Mouse (Mus musculus) hindbrain, postnatal 0 days (tissue): ENCODE results near the gene Slc26a8. TPM values are rescaled to one million over a fixed set of nuclear protein-coding genes. Genes with fewer than 3 reads are reported as not detected.
A peak's percentile ranks its signal among the peaks of the same experiment; 100 is the strongest.

Source experiments
- ATAC-seq: fragments of 200-750 bp; cut with Nextera tagmentation; 2 replicates; pipeline ENCODE4 v1.8.0; 2017; ENCODE audit warnings: mild to moderate bottlenecking, moderate TSS enrichment, moderate library complexity
- DNase-seq: peaks from one replicate; pipeline ENCODE4 v3.0.0-alpha.2; 2015; ENCODE audit warnings: low spot score
- H3K27ac ChIP-seq: fragments of 300-500 bp; sonication (generic); 2 replicates; pipeline ENCODE4 v1.5.1; 2014; ENCODE audit warnings: mild to moderate bottlenecking
- H3K27me3 ChIP-seq: fragments of 300-500 bp; sonication (generic); 2 replicates; pipeline ENCODE4 v1.6.1; 2014; ENCODE audit warnings: low read length, mixed read lengths; ENCODE audit not compliant: insufficient read depth
- H3K36me3 ChIP-seq: fragments of 300-500 bp; sonication (generic); 2 replicates; pipeline ENCODE4 v1.6.1; 2014; ENCODE audit warnings: low read length, mixed read lengths; ENCODE audit not compliant: insufficient read depth
- H3K4me1 ChIP-seq: fragments of 300-500 bp; sonication (generic); 2 replicates; pipeline ENCODE4 v1.6.1; 2014; ENCODE audit warnings: antibody characterized with exemption, low read length, mixed read lengths; ENCODE audit not compliant: insufficient read depth
- H3K4me2 ChIP-seq: fragments of 300-500 bp; sonication (generic); 2 replicates; pipeline ENCODE4 v1.6.1; 2014; ENCODE audit warnings: low read depth, mild to moderate bottlenecking, low read length, moderate library complexity, mixed read lengths
- H3K4me3 ChIP-seq: fragments of 300-500 bp; sonication (generic); 2 replicates; pipeline ENCODE4 v1.5.1; 2014; ENCODE audit warnings: low read length
- H3K9ac ChIP-seq: fragments of 300-500 bp; sonication (generic); replicated peaks from 2 replicates; pipeline ENCODE4 v1.6.1; 2014; ENCODE audit warnings: mild to moderate bottlenecking, low read length, moderate library complexity, mixed read lengths
- H3K9me3 ChIP-seq: fragments of 300-500 bp; sonication (generic); 2 replicates; pipeline ENCODE4 v1.6.1; 2016; ENCODE audit warnings: low read length, mixed read lengths
- CTCF ChIP-seq: IDR thresholded peaks from 2 replicates; pipeline ENCODE4 v1.5.1; 2016; ENCODE audit warnings: antibody characterized with exemption, control low read depth, low read depth
- WGBS: fragments of 180-500 bp; shearing (Covaris S2); extraction: QIAGEN DNeasy Blood & Tissue Kit; methylation state at CpG from one replicate; pipeline ENCODE4 v1.1.7; 2014; 5-methylcytosine and 5-hydroxymethylcytosine counted together
- polyA plus RNA-seq: library from polyadenylated mRNA; unstranded; fragments of >200 nt; fragmentation: Nextera tagmentation; extraction: Ambion mirVana; gene quantifications from 2 replicates; pipeline ENCODE4 v1.2.1, GENCODE M21; 2015
- total RNA-seq: library from RNA; depleted of rRNA; stranded (reverse); fragments of >200 nt; gene quantifications from 2 replicates; pipeline ENCODE4 v1.2.3, GENCODE M21; 2014

Gene Slc26a8
- total and polyA plus RNA-seq, 2 experiments from 2014 or later = 1.9 to 2.2 TPM

- no peak for TF ChIP-seq CTCF
- ATAC-seq (no peak), DNase-seq (no peak)
- H3K9ac ChIP-seq = peak overlapping the region; percentile 98
- H3K27me3 ChIP-seq = no peaks in the 10 kb centered on the region
- peak overlapping the region; percentile 66 for H3K4me2 ChIP-seq
- 39% methylated on average over 3 of the region's 3 CpGs for WGBS
- H3K27ac ChIP-seq = no peak overlapping the region
- H3K4me3 ChIP-seq = peak overlapping the region; percentile 88
- peaks cover 16% of the 10 kb centered on the region for H3K4me1 ChIP-seq
- no peaks in the 10 kb centered on the region for H3K36me3 ChIP-seq
- no peaks in the 10 kb centered on the region for H3K9me3 ChIP-seq
Observed at GRCm38 (mm10) chr17:28693086-28693485, 3.1 kb upstream of the Slc26a8 start.

GRCm38 (mm10) chr17:28692341-28692710 is 2.3 kb upstream of the Slc26a8 start:
- H3K9ac ChIP-seq = peak overlapping the region; percentile 98
- peak; percentile 53 for DNase-seq

GRCm38 (mm10) chr17:28691687-28692340 is 1.8 kb upstream of the Slc26a8 start:
- H3K9ac ChIP-seq = peak overlapping the region; percentile 98
- under 1% methylated on average over 51 of the region's 53 CpGs for WGBS
- peak overlapping the region; percentile 97 for H3K27ac ChIP-seq
- H3K4me2 ChIP-seq = peak overlapping the region; percentile 66
- ATAC-seq = peak; percentile 38
- H3K27me3 ChIP-seq = no peaks in the 10 kb centered on the region
- H3K36me3 ChIP-seq = no peaks in the 10 kb centered on the region
- H3K9me3 ChIP-seq = no peaks in the 10 kb centered on the region
- peak; percentile 56 for DNase-seq
- H3K4me1 ChIP-seq = peaks cover 16% of the 10 kb centered on the region
- TF ChIP-seq CTCF = peak; percentile 37; the same call in 1 of the 2 replicates
- H3K4me3 ChIP-seq = peak overlapping the region; percentile 88

More at GRCm38 (mm10) chr17:28692341-28692710, 2.3 kb upstream of the Slc26a8 start:
- under 1% methylated on average over 18 of the region's 18 CpGs for whole genome bisulfite sequencing
- Histone ChIP-seq H3K27ac (peak overlapping the region; percentile 97), H3K9me3 (no peaks in the 10 kb centered on the region), H3K27me3 (no peaks in the 10 kb centered on the region), H3K4me1 (peaks cover 16% of the 10 kb centered on the region), H3K36me3 (no peaks in the 10 kb centered on the region), H3K4me3 (peak overlapping the region; percentile 88), H3K4me2 (peak overlapping the region; percentile 66)
- TF ChIP-seq CTCF = no peak
- ATAC-seq = no peak

GRCm38 (mm10) chr17:28690776-28691686 is 998 bp upstream of the Slc26a8 start, which contains the start of gene Mapk14:
Mapk14 (plus strand) TSS chr17:28691329.
- peak within 1 kb of the TSS; percentile 98 for H3K9ac ChIP-seq
- DNase-seq = peak; percentile 100
- under 1% methylated on average over 82 of the region's 86 CpGs for WGBS

GRCm38 (mm10) chr17:28687354-28687753 is 2.7 kb downstream of the Slc26a8 start:
- DNase-seq (no peak), ATAC-seq (no peak)
- no peak overlapping the region for H3K4me2 ChIP-seq
- H3K4me3 ChIP-seq = no peak overlapping the region
- no peak for TF ChIP-seq CTCF
- H3K9me3 ChIP-seq = no peaks in the 10 kb centered on the region
- no peak overlapping the region for H3K9ac ChIP-seq
- no peaks in the 10 kb centered on the region for H3K27me3 ChIP-seq
- no peaks in the 10 kb centered on the region for H3K4me1 ChIP-seq
- H3K27ac ChIP-seq = no peak overlapping the region
- H3K36me3 ChIP-seq = no peaks in the 10 kb centered on the region
- 59% methylated on average over 4 of the region's 4 CpGs for WGBS

More at GRCm38 (mm10) chr17:28690776-28691686, 998 bp upstream of the Slc26a8 start, which contains the start of gene Mapk14:
- no peaks in the 10 kb centered on the region for H3K27me3 ChIP-seq
- H3K4me3 ChIP-seq = peak within 1 kb of the TSS; percentile 88
- no peaks in the 10 kb centered on the region for H3K36me3 ChIP-seq
- peak within 1 kb of the TSS; percentile 97 for H3K27ac ChIP-seq
- no peaks in the 10 kb centered on the region for H3K9me3 ChIP-seq
- H3K4me1 ChIP-seq = peaks cover 10% of the 10 kb centered on the region; the same call in 1 of the 2 replicates
- TF ChIP-seq CTCF = peak; percentile 44
- peak; percentile 97 for ATAC-seq
- peak within 1 kb of the TSS; percentile 69 for H3K4me2 ChIP-seq

- TF ChIP-seq CTCF = no peak
- Histone ChIP-seq H3K27me3 (no peaks in the 10 kb centered on the region), H3K36me3 (no peaks in the 10 kb centered on the region), H3K9me3 (no peaks in the 10 kb centered on the region), H3K4me3 (no peak overlapping the region), H3K4me1 (no peaks in the 10 kb centered on the region), H3K9ac (no peak overlapping the region), H3K27ac (no peak overlapping the region), H3K4me2 (no peak overlapping the region)
- DNase-seq = no peak
- 73% methylated on average over 19 of the region's 19 CpGs for WGBS
- no peak for ATAC-seq
Observed at GRCm38 (mm10) chr17:28684631-28685030, 5.4 kb downstream of the Slc26a8 start.
